23 mouse cellular contexts compared by ENCODE assay signal in the genomic region with DNA sequence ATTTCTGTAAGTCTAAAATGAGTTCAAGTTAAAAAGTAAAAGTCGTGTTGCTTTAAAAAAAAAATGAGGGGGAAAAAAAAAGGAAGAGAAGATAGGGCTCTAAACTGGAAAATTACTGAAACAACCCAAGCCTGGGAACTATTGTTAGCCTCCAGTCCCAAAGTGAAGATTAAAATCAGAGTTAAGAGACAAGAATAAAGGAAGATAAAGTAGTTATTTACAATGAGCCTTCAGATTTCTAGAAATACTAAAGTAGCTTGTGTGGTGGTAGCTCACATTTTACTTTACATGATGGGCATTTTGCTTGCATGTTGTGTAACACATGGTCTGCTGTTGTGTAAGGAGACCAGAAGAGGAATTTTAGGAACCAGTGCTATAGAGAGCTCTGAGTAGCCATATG.
"Had no signal": no experiment of that assay in that cellular context is flagged by ENCODE, and none has a peak within 500 bp of the region (broad histone marks: within the 10 kb centered on the region; RNA-seq: fewer than 3 reads in every experiment).

No protein-coding gene starts in this region.

- DNase-seq: kidney, postnatal 25 days; layer of hippocampus, adult 9-11 months; left cerebral cortex, postnatal 4 days; liver, postnatal 0 days; lung, embryonic 14.5 days; retina, postnatal 1 day; right cerebral cortex, postnatal 25 days; spleen, adult 18-20 months; thymus, postnatal 25 days had no signal

- H3K27ac ChIP-seq: kidney, postnatal 0 days; layer of hippocampus, adult 2 months; limb, embryonic 12.5 days; limb, embryonic 15.5 days; liver, embryonic 14.5 days; macrophage; midbrain, embryonic 10.5 days; midbrain, embryonic 13.5 days; neural tube, embryonic 13.5 days; stomach, embryonic 15.5 days had no signal

- ATAC-seq: liver, postnatal 0 days; lung, postnatal 0 days; midbrain, embryonic 13.5 days; midbrain, embryonic 16.5 days had no signal

- H3K4me3 ChIP-seq: layer of hippocampus, adult 2 months; limb, embryonic 12.5 days; limb, embryonic 15.5 days; megakaryocyte, embryonic 14.5 days; midbrain, embryonic 10.5 days; midbrain, embryonic 13.5 days; myocyte; neural tube, embryonic 13.5 days; stomach, embryonic 15.5 days had no signal
